Mouse (Mus musculus) adrenal gland, adult 8-10 months (tissue): ENCODE data around the gene Psmd11. TPM values are rescaled to one million over a fixed set of nuclear protein-coding genes. Genes with fewer than 3 reads are reported as not detected.
A peak's percentile ranks its signal among the peaks of the same experiment; 100 is the strongest.
"Not testable (repeated sequence)": the region's sequence is repeated elsewhere in the genome, so short reads cannot be mapped to it uniquely, and the experiment has no call there.

Experiments
- DNase-seq: peaks from one replicate; pipeline ENCODE4 v3.0.0; 2022
- total RNA-seq, 4 experiments: library from RNA; stranded (reverse); gene quantifications; 2 replicates each; pipeline ENCODE4 v1.2.4; 2022

Gene Psmd11
- total RNA-seq, 4 experiments from 2014 or later = 121 to 161 (median 141) TPM

- peak; percentile 44 for DNase-seq
Observed at GRCm38 (mm10) chr11:80429009-80429475, 627 bp downstream of the Psmd11 start.

GRCm38 (mm10) chr11:80429500-80430166, 1.2 kb downstream of the Psmd11 start:
- DNase-seq = no peak

- no peak for DNase-seq
Observed at GRCm38 (mm10) chr11:80430366-80430910, 2.0 kb downstream of the Psmd11 start.

- no peak for DNase-seq
Observed at GRCm38 (mm10) chr11:80446916-80447315, 18.5 kb downstream of the Psmd11 start.

- DNase-seq = no peak
Observed at GRCm38 (mm10) chr11:80449859-80450258, 21.4 kb downstream of the Psmd11 start.

GRCm38 (mm10) chr11:80452242-80452641, 23.8 kb downstream of the Psmd11 start:
- no peak for DNase-seq

- DNase-seq = no peak
Observed at GRCm38 (mm10) chr11:80453198-80453597, 24.8 kb downstream of the Psmd11 start.

- not testable (repeated sequence) for DNase-seq
Observed at GRCm38 (mm10) chr11:80463605-80464130, 35.3 kb downstream of the Psmd11 start.

- no peak for DNase-seq
Observed at GRCm38 (mm10) chr11:80471836-80472605, 43.6 kb downstream of the Psmd11 start.

- no peak for DNase-seq
Observed at GRCm38 (mm10) chr11:80474175-80474691, 45.8 kb downstream of the Psmd11 start.

GRCm38 (mm10) chr11:80474846-80475245, 46.4 kb downstream of the Psmd11 start:
- DNase-seq = no peak

GRCm38 (mm10) chr11:80475544-80475943, 47.1 kb downstream of the Psmd11 start:
- DNase-seq = no peak

GRCm38 (mm10) chr11:80476222-80477189, 48.1 kb downstream of the Psmd11 start, which contains the start of gene Cdk5r1:
Gene Cdk5r1 (plus strand): TSS chr11:80477023.
- DNase-seq = peak; percentile 76

GRCm38 (mm10) chr11:80477341-80478199, 49.2 kb downstream of the Psmd11 start:
- DNase-seq = peak; percentile 33

- DNase-seq = no peak
Observed at GRCm38 (mm10) chr11:80478694-80479412, 50.4 kb downstream of the Psmd11 start.

- no peak for DNase-seq
Observed at GRCm38 (mm10) chr11:80479425-80479824, 51.0 kb downstream of the Psmd11 start.

GRCm38 (mm10) chr11:80479906-80480866, 51.8 kb downstream of the Psmd11 start:
- no peak for DNase-seq

GRCm38 (mm10) chr11:80481409-80482050, 53.1 kb downstream of the Psmd11 start:
- no peak for DNase-seq
